Mouse (Mus musculus) neural tube, embryonic 14.5 days (tissue): Measurements from ENCODE around the gene Whamm. TPM values are rescaled to one million over a fixed set of nuclear protein-coding genes. Genes with fewer than 3 reads are reported as not detected.

Source experiments
- ATAC-seq: fragments of 200-750 bp; cut with Nextera tagmentation; 2 replicates; pipeline ENCODE4 v1.8.0; 2017; ENCODE audit warnings: low read depth, mild to moderate bottlenecking, moderate TSS enrichment, moderate library complexity
- H3K27ac ChIP-seq: fragments of 300-500 bp; sonication (generic); 2 replicates; pipeline ENCODE4 v1.5.1; 2014; ENCODE audit warnings: low read depth, mild to moderate bottlenecking, control low read depth, low read length, moderate library complexity, mixed read lengths
- H3K27me3 ChIP-seq: fragments of 300-500 bp; sonication (generic); 2 replicates; pipeline ENCODE4 v1.6.1; 2014; ENCODE audit warnings: low read length; ENCODE audit not compliant: control insufficient read depth, insufficient read depth
- H3K36me3 ChIP-seq: fragments of 300-500 bp; sonication (generic); 2 replicates; pipeline ENCODE4 v1.6.1; 2014; ENCODE audit warnings: low read length, mixed read lengths; ENCODE audit not compliant: control insufficient read depth, insufficient read depth
- H3K4me1 ChIP-seq: fragments of 300-500 bp; sonication (generic); 2 replicates; pipeline ENCODE4 v1.6.1; 2014; ENCODE audit warnings: low read length; ENCODE audit not compliant: control insufficient read depth, insufficient read depth
- H3K4me2 ChIP-seq: fragments of 300-500 bp; sonication (generic); 2 replicates; pipeline ENCODE4 v1.6.1; 2014; ENCODE audit warnings: mild to moderate bottlenecking, low read depth, low read length, control low read depth
- H3K4me3 ChIP-seq: fragments of 300-500 bp; sonication (generic); 2 replicates; pipeline ENCODE4 v1.5.1; 2014; ENCODE audit warnings: low read depth, low read length, control low read depth, mixed read lengths
- H3K9ac ChIP-seq: fragments of 300-500 bp; sonication (generic); replicated peaks from 2 replicates; pipeline ENCODE4 v1.6.1; 2014; ENCODE audit warnings: low read depth, mild to moderate bottlenecking, control low read depth, low read length, mixed read lengths
- H3K9me3 ChIP-seq: fragments of 300-500 bp; sonication (generic); 2 replicates; pipeline ENCODE4 v1.6.1; 2016; ENCODE audit warnings: low read length; ENCODE audit not compliant: control insufficient read depth
- WGBS: fragments of 180-500 bp; shearing (Covaris S2); extraction: QIAGEN DNeasy Blood & Tissue Kit; methylation state at CpG from one replicate; pipeline ENCODE4 v1.1.7; 2014; 5-methylcytosine and 5-hydroxymethylcytosine counted together
- polyA plus RNA-seq: library from polyadenylated mRNA; unstranded; fragments of >200 nt; fragmentation: Nextera tagmentation; extraction: Ambion mirVana; gene quantifications from 2 replicates; pipeline ENCODE4 v1.2.1, GENCODE M21; 2014

Gene Whamm
- polyA plus RNA-seq, 1 experiment from 2014 or later = 11.3 TPM

- Histone ChIP-seq H3K27me3 (no peaks in the 10 kb centered on the region), H3K4me1 (no peaks in the 10 kb centered on the region), H3K27ac (no peak overlapping the region), H3K9me3 (no peaks in the 10 kb centered on the region), H3K4me2 (no peak overlapping the region), H3K36me3 (no peaks in the 10 kb centered on the region), H3K4me3 (no peak overlapping the region), H3K9ac (no peak overlapping the region)
- no peak for ATAC-seq
- WGBS = 73% methylated on average over 8 of the region's 8 CpGs
Observed at GRCm38 (mm10) chr7:81560101-81561049, 10.7 kb upstream of the Whamm start.

GRCm38 (mm10) chr7:81561211-81561610 lies 9.9 kb upstream of the Whamm start:
- Histone ChIP-seq H3K4me3 (no peak overlapping the region), H3K36me3 (no peaks in the 10 kb centered on the region), H3K4me1 (no peaks in the 10 kb centered on the region), H3K27me3 (no peaks in the 10 kb centered on the region), H3K27ac (no peak overlapping the region), H3K4me2 (no peak overlapping the region), H3K9me3 (no peaks in the 10 kb centered on the region), H3K9ac (no peak overlapping the region)
- 81% methylated on average over 5 of the region's 5 CpGs for WGBS
- no peak for ATAC-seq

DNA sequence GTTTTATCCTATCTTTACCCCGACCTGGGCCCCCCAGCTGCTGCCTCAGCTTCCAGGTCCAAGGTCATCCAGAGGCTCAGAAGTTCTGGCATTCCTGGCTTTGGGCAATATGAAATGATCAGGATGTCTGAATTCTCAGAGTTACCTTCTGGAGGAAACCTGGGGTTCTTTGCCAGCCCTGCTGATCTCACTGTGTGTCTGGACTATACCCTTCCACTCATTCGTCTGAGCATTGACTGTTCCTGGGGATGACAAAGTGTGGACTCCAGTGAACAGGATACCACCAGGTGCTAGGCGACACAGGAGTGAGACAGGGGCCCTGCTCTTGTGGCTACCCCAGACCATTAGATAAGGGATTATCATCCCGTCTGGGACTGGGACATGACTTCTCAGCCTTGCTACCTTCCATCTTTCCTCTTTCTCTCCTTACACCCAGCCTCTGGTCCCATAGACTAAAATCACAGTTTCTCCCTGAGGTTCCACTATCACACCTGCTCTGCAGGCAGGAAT lies 7.5 kb upstream of the Whamm start:
- Histone ChIP-seq H3K9ac (no peak overlapping the region), H3K4me1 (no peaks in the 10 kb centered on the region), H3K4me2 (no peak overlapping the region), H3K27me3 (no peaks in the 10 kb centered on the region), H3K4me3 (no peak overlapping the region), H3K27ac (no peak overlapping the region), H3K9me3 (no peaks in the 10 kb centered on the region), H3K36me3 (no peaks in the 10 kb centered on the region)
- no peak for ATAC-seq
- 85% methylated on average over 4 of the region's 4 CpGs for WGBS

- no peaks in the 10 kb centered on the region for H3K9me3 ChIP-seq
- no peak overlapping the region for H3K9ac ChIP-seq
- no peak overlapping the region for H3K27ac ChIP-seq
- no peak overlapping the region for H3K4me3 ChIP-seq
- no peak overlapping the region for H3K4me2 ChIP-seq
- 82% methylated on average over 7 of the region's 7 CpGs for WGBS
- no peaks in the 10 kb centered on the region for H3K4me1 ChIP-seq
- H3K36me3 ChIP-seq = no peaks in the 10 kb centered on the region
- H3K27me3 ChIP-seq = no peaks in the 10 kb centered on the region
- ATAC-seq = no peak
Observed at GRCm38 (mm10) chr7:81564766-81565165, 6.3 kb upstream of the Whamm start.

GRCm38 (mm10) chr7:81565381-81566055 lies 5.5 kb upstream of the Whamm start:
- Histone ChIP-seq H3K9ac (no peak overlapping the region), H3K4me3 (no peak overlapping the region), H3K36me3 (no peaks in the 10 kb centered on the region), H3K27me3 (no peaks in the 10 kb centered on the region), H3K27ac (no peak overlapping the region), H3K4me2 (no peak overlapping the region), H3K4me1 (no peaks in the 10 kb centered on the region), H3K9me3 (no peaks in the 10 kb centered on the region)
- WGBS = 45% methylated on average over 7 of the region's 7 CpGs
- no peak for ATAC-seq

DNA sequence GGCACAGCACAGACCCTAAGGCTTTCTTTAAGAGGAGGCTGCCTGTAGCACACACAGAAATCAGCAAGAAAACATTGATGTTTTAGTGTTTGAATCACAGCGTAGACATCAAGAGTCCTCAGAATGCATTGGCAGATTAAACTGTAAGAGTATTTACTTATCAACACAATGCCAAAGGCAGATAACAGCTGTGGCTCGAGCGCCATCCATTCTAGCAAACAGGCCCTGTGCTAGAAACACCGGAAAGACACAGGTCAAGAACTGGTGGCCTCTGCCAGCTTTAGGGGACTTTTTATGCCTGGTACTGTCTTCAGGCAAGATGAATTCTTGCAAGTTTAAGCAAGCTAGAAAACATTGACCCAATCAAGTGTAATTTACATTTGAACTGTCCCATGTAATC lies 4.7 kb upstream of the Whamm start:
- 80% methylated on average over 4 of the region's 4 CpGs for WGBS
- Histone ChIP-seq H3K4me1 (no peaks in the 10 kb centered on the region), H3K27ac (no peak overlapping the region)

DNA sequence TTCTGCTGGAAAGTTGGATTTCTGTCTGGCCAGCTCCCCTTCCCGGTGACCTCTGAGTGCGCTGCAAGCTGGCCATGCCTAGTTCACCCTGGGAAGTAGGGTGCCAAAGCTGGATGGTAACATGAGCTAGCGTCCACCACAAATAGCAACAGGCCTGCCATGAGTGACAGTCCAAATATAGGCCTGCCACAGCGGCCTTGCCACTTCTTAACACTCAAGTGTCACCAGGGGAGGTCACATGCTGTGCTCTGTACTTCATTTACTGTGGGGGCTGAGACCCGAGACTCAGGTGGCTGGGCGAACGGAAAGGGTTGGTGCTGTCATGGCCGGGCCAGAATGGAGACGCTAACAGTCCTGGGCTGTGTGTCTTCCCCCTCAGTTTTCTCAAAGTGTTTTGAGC lies 4.2 kb upstream of the Whamm start, which contains the start of gene Fsd2:
Gene Fsd2 (minus strand): TSS at position 53 of the 400 bp plus-strand sequence.
- WGBS = 75% methylated on average over 9 of the region's 9 CpGs
- ATAC-seq = no peak
- Histone ChIP-seq H3K4me1 (no peaks in the 10 kb centered on the region; the same call in 1 of the 2 replicates), H3K4me3 (no peak within 1 kb of the TSS), H3K9me3 (no peaks in the 10 kb centered on the region), H3K9ac (no peak within 1 kb of the TSS), H3K4me2 (no peak within 1 kb of the TSS), H3K36me3 (no peaks in the 10 kb centered on the region), H3K27me3 (no peaks in the 10 kb centered on the region), H3K27ac (no peak within 1 kb of the TSS)

More for the DNA sequence above, 4.7 kb upstream of the Whamm start:
- no peak overlapping the region for H3K4me2 ChIP-seq
- H3K27me3 ChIP-seq = no peaks in the 10 kb centered on the region
- no peak for ATAC-seq
- H3K36me3 ChIP-seq = no peaks in the 10 kb centered on the region
- H3K9me3 ChIP-seq = no peaks in the 10 kb centered on the region
- no peak overlapping the region for H3K4me3 ChIP-seq
- no peak overlapping the region for H3K9ac ChIP-seq

- Histone ChIP-seq H3K27me3 (no peaks in the 10 kb centered on the region), H3K4me1 (peaks cover 5% of the 10 kb centered on the region), H3K4me3 (no peak overlapping the region), H3K9ac (no peak overlapping the region), H3K9me3 (no peaks in the 10 kb centered on the region), H3K36me3 (no peaks in the 10 kb centered on the region), H3K4me2 (no peak overlapping the region), H3K27ac (no peak overlapping the region)
- ATAC-seq = no peak
- WGBS = 95% methylated on average over 5 of the region's 5 CpGs
Observed at GRCm38 (mm10) chr7:81567396-81567795, 3.7 kb upstream of the Whamm start.

DNA sequence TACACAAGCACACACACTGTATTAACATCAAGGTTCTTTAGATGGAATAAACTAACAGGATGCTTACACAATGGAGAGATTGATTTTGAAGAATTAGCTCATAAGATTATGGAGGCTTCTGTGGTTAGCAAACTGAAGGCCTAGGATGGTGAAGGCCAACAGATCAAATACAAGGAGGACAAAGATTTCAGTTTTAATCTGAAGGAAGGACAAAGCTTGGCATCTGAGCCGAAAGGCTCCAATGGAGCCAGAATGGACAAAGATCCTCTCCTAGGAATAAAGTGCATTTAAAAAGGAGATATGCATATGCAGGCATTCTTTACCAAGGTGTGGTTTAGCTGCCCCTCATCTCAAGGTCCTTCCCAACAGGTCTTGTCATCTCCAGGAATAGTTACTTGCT lies 1.2 kb upstream of the Whamm start:
- Histone ChIP-seq H3K27ac (no peak overlapping the region), H3K4me3 (no peak overlapping the region), H3K4me2 (no peak overlapping the region), H3K27me3 (no peaks in the 10 kb centered on the region), H3K36me3 (no peaks in the 10 kb centered on the region), H3K4me1 (peaks cover 18% of the 10 kb centered on the region), H3K9ac (no peak overlapping the region), H3K9me3 (no peaks in the 10 kb centered on the region)
- 100% methylated on average over 1 of the region's 1 CpGs for WGBS
- ATAC-seq = no peak
